ENCODE assay signal across 33 mouse cellular contexts in genomic region chr19:58824316-58824715, GRCm38 (mm10). TPM values are rescaled to one million over a fixed set of nuclear protein-coding genes. Genes with fewer than 3 reads are reported as not detected.
DNase-seq lines count a peak whose midpoint lies in the region; ATAC-seq lines count a peak whose summit lies in the region.
"Had no signal": no experiment of that assay in that cellular context is flagged by ENCODE, and none has a peak within 500 bp of the region (broad histone marks: within the 10 kb centered on the region; RNA-seq: fewer than 3 reads in every experiment).

No protein-coding gene starts in this region.

- H3K9ac ChIP-seq in heart, embryonic 13.5 days, result no peak overlapping the region
- no peak overlapping the region for H3K9ac ChIP-seq in heart, embryonic 16.5 days (ENCODE audit: low read length)
- H3K9ac ChIP-seq: forebrain, embryonic 13.5 days; hindbrain, embryonic 14.5 days had no signal

- no peak for DNase-seq in heart, postnatal 25 days (ENCODE audit: low spot score)
- DNase-seq in heart, adult 18-20 months, result no peak
- peak; percentile 55 for DNase-seq in 3T3-L1 (ENCODE audit: low read depth, low spot score)
- no peak for DNase-seq in adipocyte (ENCODE audit: low spot score)
- DNase-seq: adrenal gland, postnatal 10 days; adrenal gland, postnatal 36 days; cerebellum, adult 18-20 months; cerebellum, postnatal 14 days; gastrocnemius, postnatal 10 days; gastrocnemius, postnatal 36 days; heart, postnatal 4 days; kidney, adult 18-20 months; kidney, adult 9 months had no signal

- H3K27me3 ChIP-seq in heart, embryonic 13.5 days (replicated peaks), result no peaks in the 10 kb centered on the region
- no peaks in the 10 kb centered on the region for H3K27me3 ChIP-seq in heart, embryonic 16.5 days (ENCODE audit: control insufficient read depth, insufficient read depth, low read length)
- H3K27me3 ChIP-seq: forebrain, embryonic 13.5 days had no signal

- no peaks in the 10 kb centered on the region; the same call in 1 of the 2 replicates for H3K9me3 ChIP-seq in heart, embryonic 13.5 days
- H3K9me3 ChIP-seq in heart, embryonic 16.5 days (replicated peaks; ENCODE audit: control insufficient read depth, low read length), result peaks cover 3% of the 10 kb centered on the region; the same call in 1 of the 2 replicates
- H3K9me3 ChIP-seq: forebrain, embryonic 10.5 days; forebrain, embryonic 13.5 days had no signal

- no peak overlapping the region for H3K4me2 ChIP-seq in heart, embryonic 13.5 days
- no peak overlapping the region for H3K4me2 ChIP-seq in heart, embryonic 16.5 days (ENCODE audit: low read depth, low read length)
- H3K4me2 ChIP-seq: forebrain, embryonic 13.5 days; hindbrain, embryonic 14.5 days had no signal

- peaks cover 15% of the 10 kb centered on the region for H3K36me3 ChIP-seq in heart, embryonic 13.5 days
- H3K36me3 ChIP-seq in heart, embryonic 16.5 days (ENCODE audit: control insufficient read depth, insufficient read depth), result peaks cover 7% of the 10 kb centered on the region; the same call in 1 of the 2 replicates
- H3K36me3 ChIP-seq: forebrain, embryonic 10.5 days had no signal

- no peak overlapping the region for H3K4me3 ChIP-seq in heart, embryonic 13.5 days
- no peak overlapping the region for H3K4me3 ChIP-seq in heart, embryonic 16.5 days (ENCODE audit: low read length)
- H3K4me3 ChIP-seq: forebrain, embryonic 10.5 days; forebrain, embryonic 13.5 days had no signal

- WGBS in heart, embryonic 13.5 days, result 21% methylated on average over 1 of the region's 1 CpGs
- 29% methylated on average over 1 of the region's 1 CpGs for WGBS in heart, embryonic 16.5 days

- peak overlapping the region; percentile 99 for H3K27ac ChIP-seq in heart, embryonic 13.5 days (replicated peaks)
- H3K27ac ChIP-seq in heart, embryonic 16.5 days (ENCODE audit: low read length), result peak overlapping the region; percentile 55
- H3K27ac ChIP-seq: forebrain, embryonic 10.5 days; forebrain, embryonic 13.5 days; hindbrain, embryonic 14.5 days; hindbrain, postnatal 0 days had no signal

- ATAC-seq in heart, embryonic 13.5 days (ENCODE audit: extremely low read depth, insufficient number of reproducible peaks, low FRiP score, low TSS enrichment), result no peak
- ATAC-seq in heart, embryonic 16.5 days (replicated peaks; ENCODE audit: extremely low read depth, insufficient read depth, low FRiP score), result no peak
- ATAC-seq: activated CD4-positive, CD25-positive, alpha-beta regulatory T cell, adult 4 months; CD4-positive, CD25-positive, alpha-beta regulatory T cell, adult 4 months; forebrain, embryonic 13.5 days; forebrain, embryonic 16.5 days; hindbrain, postnatal 0 days; inflammation-experienced regulatory T-cells, adult 6 months; intestine, embryonic 16.5 days had no signal

- H3K4me1 ChIP-seq in heart, embryonic 13.5 days, result peaks cover 39% of the 10 kb centered on the region
- H3K4me1 ChIP-seq in heart, embryonic 16.5 days (ENCODE audit: control insufficient read depth, insufficient read depth, low read length), result peaks cover 20% of the 10 kb centered on the region
- H3K4me1 ChIP-seq: forebrain, embryonic 10.5 days had no signal

- intact Hi-C loops in heart, postnatal 25 days (cut with DNase I), result no loop called here

RNA-seq across cellular contexts. Expression of gene 1700019N19Rik, which starts 30.1 kb away (rescaled TPM):
- not detected in 2 replicates for polyA plus RNA-seq in heart, embryonic 13.5 days (2015; fragmentation: Nextera tagmentation; extraction: Ambion mirVana)
- not detected for total RNA-seq in heart, postnatal 25 days (2021)
- not detected in 2 replicates for polyA plus RNA-seq in heart, embryonic 16.5 days (2015; fragmentation: Nextera tagmentation; extraction: Ambion mirVana)
- not detected for total RNA-seq in heart, adult 18-20 months (2021)
- total RNA-seq: adrenal gland, adult 18-20 months; adrenal gland, postnatal 10 days; adrenal gland, postnatal 36 days; gastrocnemius, adult 18-20 months; gastrocnemius, postnatal 10 days; gastrocnemius, postnatal 36 days; granulocyte monocyte progenitor cell, adult 5-6 weeks; heart, adult 8-10 months; hindbrain, postnatal 0 days; MEL had no signal
- polyA plus RNA-seq: activated CD4-positive, CD25-positive, alpha-beta regulatory T cell, adult 4 months; C2C12; CD4-positive, CD25-positive, alpha-beta regulatory T cell, adult 4 months; embryonic facial prominence, embryonic 11.5 days; embryonic facial prominence, embryonic 14.5 days; forebrain, embryonic 10.5 days; forebrain, embryonic 13.5 days; forebrain, embryonic 16.5 days; hindbrain, embryonic 11.5 days; hindbrain, embryonic 14.5 days; hindbrain, postnatal 0 days; inflammation-experienced regulatory T-cells, adult 6 months; intestine, embryonic 16.5 days had no signal
